Mouse (Mus musculus) gastrocnemius, postnatal 25 days (tissue): ENCODE results near the gene Svopl. TPM values are rescaled to one million over a fixed set of nuclear protein-coding genes. Genes with fewer than 3 reads are reported as not detected.
A peak's percentile ranks its signal among the peaks of the same experiment; 100 is the strongest.

Source experiments
- DNase-seq: peaks from one replicate; pipeline ENCODE4 v3.0.0; 2022
- long read RNA-seq, 2 experiments: library from polyadenylated mRNA; stranded (forward); transcript quantifications; one replicate each; pipeline ENCODE4 v2.0.0; 2021
- total RNA-seq, 2 experiments: library from RNA; stranded (reverse); gene quantifications; 1 replicate in 1 of 2; 2 replicates in 1 of 2; pipeline ENCODE4 v1.2.3; 2021

Gene Svopl
- total RNA-seq: under 1 TPM; 0.20 to 0.27 TPM
- long read RNA-seq, experiment 1: 0 reads
- long read RNA-seq, experiment 2: 0 reads

DNA sequence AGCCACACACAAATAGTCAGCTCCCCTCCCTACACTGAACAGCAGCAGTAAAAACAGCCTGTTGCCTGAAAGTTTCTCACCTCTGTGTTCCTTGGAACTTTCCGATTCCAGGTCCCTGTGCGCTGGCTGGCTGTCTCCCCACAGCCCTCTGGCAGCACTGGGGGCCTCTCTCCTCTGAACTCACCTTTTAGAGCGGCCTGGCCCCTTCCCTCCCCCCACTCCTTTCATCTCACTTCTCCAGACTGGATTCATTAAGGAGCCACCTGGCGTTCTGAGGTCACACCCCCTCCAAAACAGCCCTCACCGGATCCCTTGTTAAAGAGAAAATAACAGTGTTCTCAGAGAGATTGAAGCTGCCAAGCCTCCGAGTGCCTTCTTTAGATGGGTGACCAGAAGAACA, at the start of gene Svopl:
Svopl (minus strand) TSS at position 159 of the 400 bp plus-strand sequence.
- DNase-seq: no peak

DNA sequence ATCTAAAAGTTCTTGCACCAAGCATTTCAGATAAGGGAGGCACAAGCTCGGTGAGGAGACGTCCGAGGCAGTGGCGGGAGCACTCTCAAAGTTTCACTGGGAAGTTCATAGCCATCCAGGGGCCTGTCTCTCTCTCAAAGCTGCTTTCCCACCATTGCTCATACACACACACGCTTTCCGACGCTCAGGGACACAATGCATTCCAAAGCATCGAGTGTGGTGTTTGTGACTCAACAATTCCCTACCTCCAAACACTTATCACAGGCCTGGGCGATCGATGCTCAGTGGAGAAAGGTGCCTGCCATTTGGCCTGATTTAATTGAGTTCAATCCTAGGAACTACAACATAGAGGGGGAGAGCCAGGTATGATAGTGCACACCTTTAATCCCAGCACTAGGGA, 47.9 kb upstream of the Svopl start:
- no peak for DNase-seq

GRCm38 (mm10) chr6:38092539-38092938, 45.7 kb upstream of the Svopl start:
- DNase-seq: no peak

DNA sequence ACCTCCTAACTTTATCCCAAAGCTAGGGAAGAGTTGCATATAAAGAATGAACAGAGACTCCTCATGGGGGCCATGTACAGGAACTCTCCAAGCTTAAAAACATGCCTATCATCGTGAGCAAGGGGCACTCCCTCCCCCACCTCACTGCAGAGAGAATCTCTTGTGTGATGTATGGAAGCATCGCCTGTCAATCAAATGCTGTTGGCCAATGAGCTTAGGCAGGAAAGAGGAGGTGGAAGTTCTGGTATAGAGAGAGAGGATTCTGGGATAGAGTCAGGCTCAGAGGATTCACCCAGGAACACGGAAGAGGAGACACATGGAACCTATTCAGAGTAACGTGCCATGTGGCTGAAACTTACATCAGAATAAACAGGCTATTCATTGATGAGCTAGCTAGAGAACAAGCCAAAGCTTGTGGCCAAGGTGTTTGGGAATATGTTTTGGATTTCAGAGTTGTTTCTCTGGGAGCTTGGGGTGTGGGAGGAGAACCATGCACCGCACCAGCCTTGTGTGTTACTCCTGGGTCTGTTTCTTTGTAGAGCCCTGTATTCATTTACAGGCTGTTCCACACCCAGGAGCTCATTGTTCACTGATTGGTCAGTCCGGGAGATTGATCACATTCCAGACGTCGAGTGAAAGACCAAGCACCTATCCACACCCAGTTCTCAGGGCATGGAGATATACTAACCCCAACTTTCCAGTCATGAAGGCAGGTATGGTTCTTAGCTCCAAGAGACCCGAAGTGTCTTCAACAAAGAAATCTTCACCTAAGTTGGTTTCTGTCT, 40.6 kb upstream of the Svopl start:
- no peak for DNase-seq

- no peak for DNase-seq
Measured at GRCm38 (mm10) chr6:38083204-38083603, 36.4 kb upstream of the Svopl start.

- peak; percentile 19 for DNase-seq
Measured at GRCm38 (mm10) chr6:38081727-38082341, 35.0 kb upstream of the Svopl start.

DNA sequence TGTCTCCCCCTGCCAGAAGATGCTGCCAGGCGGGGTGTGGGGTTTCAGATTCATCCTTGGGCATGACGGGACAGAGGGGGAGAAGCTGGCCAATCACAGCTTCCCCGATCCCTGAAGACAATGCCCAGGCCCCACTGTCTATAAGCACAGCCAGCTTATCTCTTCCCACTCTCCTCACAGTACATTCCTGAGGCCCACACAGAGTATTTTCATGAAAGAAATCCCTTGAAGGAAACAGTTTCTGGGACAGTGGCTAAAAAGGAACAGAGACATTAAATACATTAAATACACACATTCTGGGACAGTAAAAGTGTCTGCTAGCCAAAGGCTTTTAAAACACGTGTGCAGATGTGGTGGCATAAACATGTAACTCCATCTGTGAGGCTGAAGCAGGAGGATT, 33.6 kb upstream of the Svopl start:
- DNase-seq: peak; percentile 29

- no peak for DNase-seq
Measured at GRCm38 (mm10) chr6:38073592-38073991, 26.8 kb upstream of the Svopl start.

DNA sequence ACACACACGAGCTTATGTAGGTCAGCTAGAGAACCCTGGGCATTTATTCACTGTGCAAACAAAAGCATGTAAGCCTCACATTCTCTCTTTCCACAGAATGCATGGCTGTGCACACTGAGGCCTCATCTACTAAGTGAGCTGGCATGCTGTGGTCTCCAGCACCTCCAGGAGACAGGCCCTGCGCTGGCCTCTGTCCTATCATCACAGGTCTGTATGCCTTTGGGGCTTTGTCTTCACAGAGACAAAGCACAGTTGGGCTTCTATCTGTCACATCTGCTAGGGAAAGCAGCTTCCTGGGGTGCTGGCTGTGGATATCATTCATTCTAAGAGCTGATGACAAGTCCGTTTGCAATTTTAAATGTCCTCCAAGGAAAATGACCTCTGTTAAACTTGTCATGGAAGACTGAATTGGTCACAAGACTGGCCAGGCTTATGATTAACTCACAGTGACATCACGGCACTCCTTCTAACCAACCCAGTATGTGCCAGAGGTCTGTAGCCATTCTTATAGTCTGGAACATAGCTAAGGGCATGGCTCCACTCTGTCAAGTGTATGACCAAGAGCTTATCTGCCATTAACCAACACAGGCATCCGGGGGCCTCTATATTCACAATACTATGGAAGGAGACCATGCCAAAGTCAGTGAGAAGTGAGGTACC, 25.5 kb upstream of the Svopl start:
- no peak for DNase-seq

DNA sequence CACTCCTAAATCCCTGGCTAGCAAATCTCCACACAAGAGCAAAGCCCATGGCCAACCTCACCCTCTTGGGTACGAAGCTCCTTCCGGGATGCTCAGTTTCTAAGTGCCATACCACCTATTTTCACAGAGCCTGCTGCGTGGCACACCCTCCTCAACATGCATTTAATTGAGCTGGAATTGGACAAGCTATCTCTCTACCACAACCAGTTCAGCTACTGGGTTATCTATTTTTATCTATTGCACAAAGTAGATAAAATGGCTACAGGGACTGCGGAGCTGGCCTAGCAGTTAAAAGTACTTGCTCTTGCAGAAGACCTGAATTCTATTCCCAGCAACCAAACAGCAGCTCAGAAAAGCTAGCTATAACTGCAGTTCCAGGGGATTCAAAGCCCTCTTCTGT, 24.5 kb upstream of the Svopl start:
- no peak for DNase-seq

GRCm38 (mm10) chr6:38066215-38066614, 19.4 kb upstream of the Svopl start:
- peak; percentile 19 for DNase-seq

GRCm38 (mm10) chr6:38065501-38066122, 18.8 kb upstream of the Svopl start:
- DNase-seq: no peak

DNA sequence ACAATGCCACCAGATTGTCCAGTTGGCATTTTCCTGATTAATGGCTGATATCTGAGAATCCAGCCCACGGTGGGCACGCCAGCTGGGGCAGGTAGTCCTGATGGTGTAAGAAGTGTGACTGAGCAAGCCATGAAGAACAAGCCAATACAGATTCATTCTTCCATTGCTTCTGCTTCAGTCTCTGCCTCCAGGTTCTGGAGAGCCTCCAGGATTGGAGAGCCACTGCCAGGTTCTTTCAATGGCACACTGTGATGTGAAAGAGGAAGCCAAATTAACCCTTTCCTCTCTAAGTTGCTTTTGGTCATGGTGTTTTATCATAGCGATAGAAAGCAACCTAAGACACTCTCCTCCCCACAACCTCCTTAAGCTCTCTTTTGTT, 18.3 kb upstream of the Svopl start:
- DNase-seq: no peak

DNA sequence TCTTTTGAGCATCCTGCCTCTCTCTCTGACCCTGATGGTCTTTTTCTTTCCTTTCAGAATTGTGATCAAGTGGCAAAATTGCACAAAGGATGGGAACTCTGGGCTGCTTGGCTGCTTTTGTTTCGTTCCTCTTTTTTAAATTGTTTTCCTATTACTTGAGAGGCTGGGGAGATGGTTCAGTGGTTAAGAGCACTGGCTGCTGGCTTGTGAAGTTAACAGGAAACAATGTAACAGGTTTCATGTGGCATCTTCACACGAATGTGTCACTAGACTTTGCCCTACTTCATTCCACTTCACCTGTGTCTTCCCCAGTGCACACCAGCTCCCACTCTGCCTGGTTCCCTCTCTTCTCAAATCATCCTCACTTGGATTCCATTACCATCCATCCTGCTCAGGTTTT, 17.8 kb upstream of the Svopl start:
- no peak for DNase-seq

DNA sequence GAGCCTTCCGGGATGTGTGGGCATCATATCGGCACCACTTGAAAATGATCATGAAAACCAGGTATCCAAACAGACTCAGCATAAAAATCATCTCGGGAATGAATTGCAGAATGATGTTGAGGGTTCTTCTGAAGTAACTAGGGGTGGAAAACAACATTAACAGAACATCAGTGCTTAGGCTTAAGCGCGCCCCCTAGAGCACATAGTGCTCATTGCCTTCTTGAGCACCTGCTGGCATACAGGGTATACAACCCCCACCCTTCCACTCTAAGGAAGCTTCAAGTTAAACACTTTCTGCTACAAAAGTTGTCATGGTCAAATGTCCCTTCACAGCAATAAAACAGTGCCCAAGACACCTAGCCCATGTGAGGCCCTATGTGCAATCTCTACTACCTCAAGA, 12.0 kb upstream of the Svopl start:
- no peak for DNase-seq

GRCm38 (mm10) chr6:38055471-38056330, 8.9 kb upstream of the Svopl start:
- no peak for DNase-seq

DNA sequence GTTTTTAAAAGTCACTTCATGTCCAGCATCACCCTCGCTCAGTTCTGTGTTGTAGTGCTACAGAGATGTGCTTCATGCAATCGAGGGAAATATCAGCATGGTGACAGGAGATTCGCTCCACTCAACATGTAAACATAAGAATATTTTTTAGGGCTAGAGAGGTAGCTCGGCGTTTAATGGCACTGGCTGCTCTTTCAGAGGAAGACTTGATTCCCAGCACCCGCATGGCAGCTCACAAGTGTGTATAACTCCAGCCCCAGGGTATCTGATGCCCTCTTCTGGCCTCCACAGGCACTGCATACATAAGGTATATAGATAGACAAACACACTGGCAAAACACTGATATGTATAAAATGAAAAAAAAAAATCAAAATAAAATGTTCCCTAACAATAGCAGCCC, 2.8 kb upstream of the Svopl start:
- no peak for DNase-seq

DNA sequence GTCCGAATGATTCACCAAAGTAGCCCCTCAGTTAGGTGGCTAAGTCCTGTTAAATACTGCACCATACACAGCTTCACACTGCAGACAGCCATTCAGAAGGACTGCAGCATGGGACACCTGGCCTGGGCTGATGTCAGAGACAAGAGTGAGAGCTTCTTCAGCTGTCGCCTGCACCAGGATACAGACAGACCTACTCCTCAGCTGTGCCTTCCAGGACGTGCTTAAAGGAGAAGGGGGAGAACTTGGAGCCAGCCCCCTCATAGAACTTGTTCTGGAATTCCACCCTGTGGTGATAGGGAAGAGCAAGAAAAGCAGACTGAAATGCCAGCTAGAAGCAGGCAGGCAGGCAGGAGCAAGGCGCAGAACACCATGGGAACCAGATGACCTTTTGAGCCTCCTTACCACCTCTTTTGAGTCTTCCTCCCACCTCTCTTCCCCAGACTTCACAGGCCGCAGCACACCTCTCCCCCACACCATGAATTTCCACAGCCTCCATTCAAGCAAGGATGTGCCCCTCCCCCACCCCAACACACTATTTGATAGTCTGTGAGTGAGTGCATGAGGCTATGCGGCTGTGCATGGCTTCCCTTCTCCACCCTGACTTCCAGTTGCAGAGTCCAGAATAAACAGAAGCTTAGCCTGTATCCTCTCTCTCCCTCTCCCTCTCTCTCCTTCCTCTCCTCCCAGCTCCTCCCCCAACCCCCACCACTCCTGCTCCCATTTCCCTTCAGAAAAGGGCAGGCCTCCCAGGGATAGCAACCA, 2.2 kb upstream of the Svopl start:
- no peak for DNase-seq

GRCm38 (mm10) chr6:38048003-38048402, 1.2 kb upstream of the Svopl start:
- no peak for DNase-seq

DNA sequence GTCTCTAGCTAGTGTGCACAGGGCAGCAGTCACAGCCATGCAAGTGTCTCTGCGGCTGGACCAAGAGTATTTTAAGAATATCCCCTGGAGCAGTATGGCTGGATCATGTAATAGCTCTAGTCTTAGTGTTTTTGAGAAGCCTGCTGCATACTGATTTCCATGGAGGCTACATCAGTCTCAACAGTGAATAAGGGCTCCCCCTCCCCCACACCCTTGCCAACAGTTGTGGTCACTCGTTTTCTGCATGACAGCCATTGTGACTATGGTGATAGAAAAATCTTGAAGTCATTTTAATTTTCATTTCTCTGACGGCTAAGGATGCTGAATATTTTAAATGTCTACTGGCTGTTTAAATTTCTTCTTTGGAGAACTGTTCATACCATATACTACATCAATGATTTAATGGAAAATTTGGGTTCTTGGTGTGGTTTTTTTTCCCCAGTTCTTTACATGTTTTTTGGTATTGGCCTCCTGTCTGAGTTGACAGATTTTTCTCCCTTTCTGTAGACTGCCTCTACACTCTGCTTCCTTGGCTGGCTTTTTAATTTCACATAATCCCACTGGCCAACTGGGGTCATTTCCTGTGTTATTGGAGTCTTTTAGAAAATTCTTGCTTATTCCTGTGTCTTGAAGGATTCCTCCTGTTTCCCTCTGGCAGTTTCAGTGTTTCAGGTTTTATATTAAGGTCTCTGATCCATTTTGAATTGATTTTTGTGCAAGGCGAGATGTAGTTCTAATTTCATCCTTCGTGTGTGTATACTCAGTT, 13.8 kb downstream of the Svopl start:
- DNase-seq: no peak
